Mouse (Mus musculus) kidney, adult 2 months (tissue): ENCODE measurements at regions not wholly inside any gene's neighbourhood (a gene's known extent, or its start where the extent isn't known, plus 50 kb on each side); places are given as distances from the start of the nearest gene placed in this dataset.

Experiments used
- DNase-seq: peaks from one replicate; pipeline ENCODE4 v3.0.0; 2021
- H3K27ac ChIP-seq: fragments of 200-500 bp; 2 replicates; pipeline ENCODE4 v1.5.1; 2012; ENCODE audit warnings: low read depth, low read length, control low read depth, inconsistent platforms; ENCODE audit not compliant: insufficient read depth
- H3K27me3 ChIP-seq: fragments of 200-500 bp; replicated peaks from 2 replicates; pipeline ENCODE4 v1.6.1; 2012; ENCODE audit warnings: mild to moderate bottlenecking, moderate library complexity, low read length, inconsistent platforms; ENCODE audit not compliant: control insufficient read depth, insufficient read depth
- H3K36me3 ChIP-seq: fragments of 200-500 bp; 2 replicates; pipeline ENCODE4 v1.6.1; 2012; ENCODE audit warnings: mild to moderate bottlenecking, moderate library complexity, low read length, inconsistent platforms; ENCODE audit not compliant: control insufficient read depth, insufficient read depth
- H3K4me1 ChIP-seq: fragments of 200-500 bp; 2 replicates; pipeline ENCODE4 v1.6.1; 2011; ENCODE audit warnings: low read length; ENCODE audit not compliant: control insufficient read depth, insufficient read depth
- H3K4me3 ChIP-seq: fragments of 200-500 bp; 2 replicates; pipeline ENCODE4 v1.5.1; 2011; ENCODE audit warnings: mild to moderate bottlenecking, low read depth, low read length, control low read depth; ENCODE audit not compliant: insufficient read depth
- CTCF ChIP-seq: fragments of 200-500 bp; conservative IDR thresholded peaks from 2 replicates; pipeline ENCODE4 v1.5.1; 2011; ENCODE audit warnings: low read depth, mild to moderate bottlenecking, control low read depth, low read length, moderate library complexity, mixed read lengths; ENCODE audit not compliant: insufficient read depth, insufficient read length
- POLR2A ChIP-seq: fragments of 200-500 bp; IDR thresholded peaks from one replicate; pipeline ENCODE4 v1.6.1; 2011; ENCODE audit warnings: low read depth, low read length, control low read depth
- WGBS: fragments of 180-500 bp; shearing (Covaris S2); methylation state at CpG from one replicate; pipeline ENCODE4 v1.1.7; 2018; 5-methylcytosine and 5-hydroxymethylcytosine counted together

- DNase-seq: no peak
- TF ChIP-seq CTCF (no peak), POLR2A (no peak)
- WGBS: 64% methylated on average over 2 of the region's 2 CpGs
- Histone ChIP-seq H3K4me3 (no peak overlapping the region), H3K4me1 (no peaks in the 10 kb centered on the region), H3K27me3 (no peaks in the 10 kb centered on the region), H3K36me3 (no peaks in the 10 kb centered on the region), H3K27ac (no peak overlapping the region)
These were observed 313.2 kb upstream of the Dpyd start for GRCm38 (mm10) chr3:118248768-118249167.

DNA sequence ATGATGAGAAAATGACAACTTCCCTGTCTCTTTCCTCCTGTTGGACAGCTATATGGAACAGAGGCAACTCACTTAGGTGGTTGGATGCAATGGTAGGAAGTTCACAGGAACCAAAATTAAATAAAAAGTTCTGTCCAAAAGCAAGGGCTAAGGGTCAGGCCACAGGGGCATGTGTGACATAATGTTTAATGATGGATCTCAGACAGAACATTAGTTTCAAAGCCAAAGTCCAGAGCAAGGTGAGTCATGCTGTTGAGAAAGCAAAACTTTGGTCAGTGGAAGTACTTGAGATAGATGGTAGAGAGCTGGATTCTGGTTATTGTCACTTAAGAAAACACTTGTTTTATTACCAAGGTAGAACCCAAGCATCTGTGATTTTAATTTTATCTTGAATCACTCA, 286.0 kb upstream of the Dpyd start:
- Histone ChIP-seq H3K36me3 (no peaks in the 10 kb centered on the region), H3K27me3 (no peaks in the 10 kb centered on the region; the same call in 1 of the 2 replicates), H3K4me1 (no peaks in the 10 kb centered on the region), H3K27ac (no peak overlapping the region), H3K4me3 (no peak overlapping the region)
- no peak for TF ChIP-seq CTCF
- TF ChIP-seq POLR2A: no peak
- no peak for DNase-seq

GRCm38 (mm10) chr3:118278274-118278673, 283.7 kb upstream of the Dpyd start:
- H3K4me1 ChIP-seq: no peaks in the 10 kb centered on the region
- WGBS: 79% methylated on average over 5 of the region's 5 CpGs
- H3K27ac ChIP-seq: no peak overlapping the region
- no peak overlapping the region for H3K4me3 ChIP-seq
- DNase-seq: no peak
- H3K36me3 ChIP-seq: no peaks in the 10 kb centered on the region
- no peaks in the 10 kb centered on the region for H3K27me3 ChIP-seq
- no peak for TF ChIP-seq CTCF

DNA sequence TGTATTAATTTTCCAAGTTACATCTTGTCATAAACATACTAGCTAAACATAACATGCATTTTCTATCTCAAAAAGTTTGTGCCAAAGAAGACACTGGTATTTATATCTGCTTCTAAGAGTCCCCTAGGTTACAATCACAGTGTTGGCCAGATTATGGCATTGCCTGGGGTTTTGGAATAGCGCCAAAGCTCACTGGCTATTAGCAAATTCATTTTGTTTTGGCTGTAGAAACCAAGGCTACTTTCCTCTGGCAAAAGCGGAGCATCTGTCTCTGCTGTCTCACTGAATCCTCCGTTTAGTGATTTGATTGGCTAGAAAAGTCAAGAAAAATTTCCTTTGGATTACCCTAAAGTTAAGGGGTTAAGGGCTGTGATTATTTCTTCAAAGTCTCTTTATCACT, 275.0 kb upstream of the Dpyd start:
- no peaks in the 10 kb centered on the region for H3K27me3 ChIP-seq
- no peaks in the 10 kb centered on the region for H3K4me1 ChIP-seq
- H3K4me3 ChIP-seq: no peak overlapping the region
- no peak for TF ChIP-seq CTCF
- no peak for TF ChIP-seq POLR2A
- DNase-seq: no peak
- H3K36me3 ChIP-seq: no peaks in the 10 kb centered on the region
- 72% methylated on average over 3 of the region's 3 CpGs for WGBS
- no peak overlapping the region for H3K27ac ChIP-seq

GRCm38 (mm10) chr3:118325111-118325510, 236.8 kb upstream of the Dpyd start:
- Histone ChIP-seq H3K27ac (no peak overlapping the region), H3K27me3 (no peaks in the 10 kb centered on the region), H3K36me3 (no peaks in the 10 kb centered on the region), H3K4me3 (no peak overlapping the region), H3K4me1 (no peaks in the 10 kb centered on the region)
- WGBS: 48% methylated on average over 5 of the region's 5 CpGs
- peak; percentile 20 for DNase-seq
- TF ChIP-seq CTCF (no peak), POLR2A (no peak)

- Histone ChIP-seq H3K36me3 (no peaks in the 10 kb centered on the region), H3K27me3 (no peaks in the 10 kb centered on the region), H3K4me1 (no peaks in the 10 kb centered on the region), H3K27ac (no peak overlapping the region), H3K4me3 (no peak overlapping the region)
- WGBS: 69% methylated on average over 2 of the region's 2 CpGs
- no peak for DNase-seq
- TF ChIP-seq POLR2A (no peak), CTCF (no peak)
These were observed 233.7 kb upstream of the Dpyd start for GRCm38 (mm10) chr3:118328237-118328636.

DNA sequence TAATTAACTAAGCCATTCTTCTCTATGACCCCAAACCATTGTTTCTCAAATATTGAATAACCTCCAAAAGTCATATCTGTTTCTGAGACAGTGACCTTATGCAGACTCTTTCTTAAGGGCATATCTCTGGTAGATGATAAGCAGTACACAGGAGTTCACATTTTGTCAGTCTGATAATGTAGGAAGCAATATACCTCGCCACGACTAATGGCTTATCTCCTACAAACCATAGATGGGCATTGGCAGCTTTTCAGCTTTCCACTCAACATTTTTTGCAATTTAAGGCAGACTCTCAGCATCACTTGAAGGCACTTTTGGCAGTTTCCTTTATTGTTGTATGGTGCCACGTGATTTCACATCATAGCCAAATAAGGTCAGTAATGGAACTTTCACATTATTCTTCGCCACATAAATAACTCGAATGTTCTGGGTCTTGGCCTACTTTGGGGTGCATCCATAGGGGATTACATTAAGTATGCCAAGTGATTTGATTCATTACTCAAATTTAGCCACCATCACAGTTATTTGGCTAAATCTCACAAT, 232.7 kb upstream of the Dpyd start:
- Histone ChIP-seq H3K36me3 (no peaks in the 10 kb centered on the region), H3K4me1 (no peaks in the 10 kb centered on the region), H3K27ac (no peak overlapping the region), H3K27me3 (no peaks in the 10 kb centered on the region), H3K4me3 (no peak overlapping the region)
- TF ChIP-seq POLR2A: no peak
- TF ChIP-seq CTCF: no peak
- DNase-seq: no peak
- WGBS: 88% methylated on average over 5 of the region's 5 CpGs

DNA sequence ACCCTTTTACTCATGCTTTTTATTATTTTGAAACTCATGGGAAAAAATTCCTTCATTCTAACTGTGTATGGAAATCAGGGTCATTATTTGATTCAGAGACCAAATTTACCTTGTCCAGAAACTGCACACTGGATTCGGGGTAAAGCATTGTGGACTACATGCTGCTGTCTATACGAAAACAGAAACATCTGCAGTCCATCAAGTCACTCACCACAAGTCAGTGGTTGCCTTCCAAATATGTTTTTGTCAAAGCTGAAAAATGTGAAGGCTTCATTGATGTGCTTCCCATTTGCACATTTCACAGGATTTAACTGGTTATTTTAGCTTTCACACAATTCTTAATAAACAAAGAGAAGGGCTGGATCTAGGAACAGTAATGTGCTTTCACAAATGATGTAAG, 230.4 kb upstream of the Dpyd start:
- whole genome bisulfite sequencing: 68% methylated on average over 2 of the region's 2 CpGs
- no peaks in the 10 kb centered on the region for H3K36me3 ChIP-seq
- H3K27me3 ChIP-seq: no peaks in the 10 kb centered on the region
- TF ChIP-seq CTCF: no peak
- TF ChIP-seq POLR2A: no peak
- no peak for DNase-seq
- no peak overlapping the region for H3K4me3 ChIP-seq
- no peaks in the 10 kb centered on the region for H3K4me1 ChIP-seq
- H3K27ac ChIP-seq: no peak overlapping the region
